Mouse (Mus musculus) brain, embryonic 14.5 days (tissue): Measurements from ENCODE around the gene Wsb2.

Experiments
- CTCF ChIP-seq: fragments of 200-500 bp; IDR thresholded peaks from 2 replicates; pipeline ENCODE4 v1.5.1; 2012; ENCODE audit warnings: inconsistent platforms, mild to moderate bottlenecking, moderate library complexity, borderline replicate concordance; ENCODE audit not compliant: insufficient read depth, insufficient read length; ENCODE audit errors: extremely low read depth
- POLR2A ChIP-seq: fragments of 200-500 bp; IDR thresholded peaks from 2 replicates; pipeline ENCODE4 v1.6.1; 2012; ENCODE audit warnings: mild to moderate bottlenecking, inconsistent platforms, borderline replicate concordance; ENCODE audit not compliant: poor library complexity, insufficient read depth, insufficient read length, severe bottlenecking; ENCODE audit errors: extremely low read depth

- TF ChIP-seq CTCF = no peak
- no peak for TF ChIP-seq POLR2A
These were observed 57.5 kb downstream of the Wsb2 start for GRCm38 (mm10) chr5:117414611-117415010.
